Mouse (Mus musculus): ENCODE measurements around the gene Hpse2.
A peak's percentile ranks its signal among the peaks of the same experiment; 100 is the strongest.

- no peak for TF ChIP-seq CTCF (IDR thresholded peaks at IDR 0.05; ENCODE audit: insufficient read depth, low read length)
- TF ChIP-seq POLR2A (IDR thresholded peaks at IDR 0.05; ENCODE audit: borderline replicate concordance, extremely low read depth, low read depth, low read length), result peak; percentile 34; the same call in 1 of the 2 replicates
Measured at GRCm38 (mm10) chr19:42779531-42780155, 608.5 kb downstream of the Hpse2 start, which contains the start of gene Hps1.
